Mouse (Mus musculus) activated CD4-positive, CD25-positive, alpha-beta regulatory T cell, adult 4 months (primary cell): Measurements from ENCODE around the gene Galns. TPM values are rescaled to one million over a fixed set of nuclear protein-coding genes. Genes with fewer than 3 reads are reported as not detected.
A peak's percentile ranks its signal among the peaks of the same experiment; 100 is the strongest.

Experiments used
- ATAC-seq: one replicate; pipeline ENCODE4 v1.8.0; 2017
- polyA plus RNA-seq, 2 experiments: library from polyadenylated mRNA; unstranded; fragments of 100-300 nt; shearing (Covaris generic); gene quantifications; one replicate each; pipeline ENCODE4 v1.2.1; 2017

The Galns gene
- polyA plus RNA-seq, 2 experiments from 2014 or later, result 9.8 to 10.5 TPM

- ATAC-seq, result no peak
Measured at GRCm38 (mm10) chr8:122564363-122565352, 46.6 kb downstream of the Galns start.

- peak; percentile 83 for ATAC-seq
Measured at GRCm38 (mm10) chr8:122561199-122561598, 50.1 kb downstream of the Galns start.

GRCm38 (mm10) chr8:122558671-122559349 lies 52.5 kb downstream of the Galns start:
- no peak for ATAC-seq

GRCm38 (mm10) chr8:122557248-122558038 lies 53.8 kb downstream of the Galns start:
- no peak for ATAC-seq

GRCm38 (mm10) chr8:122556030-122557009 lies 54.9 kb downstream of the Galns start:
- peak; percentile 88 for ATAC-seq

- ATAC-seq, result no peak
Measured at GRCm38 (mm10) chr8:122554786-122555185, 56.5 kb downstream of the Galns start.

GRCm38 (mm10) chr8:122551265-122552051 lies 59.8 kb downstream of the Galns start, which contains the start of gene Piezo1:
TSS of gene Piezo1 (minus strand) at chr8:122551329.
- ATAC-seq, result peak; percentile 44

GRCm38 (mm10) chr8:122550995-122551264 lies 60.3 kb downstream of the Galns start:
- no peak for ATAC-seq

- ATAC-seq, result peak; percentile 10
Measured at GRCm38 (mm10) chr8:122550234-122550994, 60.8 kb downstream of the Galns start.

- ATAC-seq, result peak; percentile 38
Measured at GRCm38 (mm10) chr8:122548891-122549439, 62.3 kb downstream of the Galns start.

GRCm38 (mm10) chr8:122548331-122548730 lies 62.9 kb downstream of the Galns start:
- no peak for ATAC-seq

GRCm38 (mm10) chr8:122547815-122548214 lies 63.4 kb downstream of the Galns start:
- peak; percentile 62 for ATAC-seq

- ATAC-seq, result no peak
Measured at GRCm38 (mm10) chr8:122546811-122547453, 64.3 kb downstream of the Galns start.

- ATAC-seq, result no peak
Measured at GRCm38 (mm10) chr8:122546066-122546755, 65.1 kb downstream of the Galns start.

- ATAC-seq, result no peak
Measured at GRCm38 (mm10) chr8:122544138-122544537, 67.1 kb downstream of the Galns start.

- ATAC-seq, result no peak
Measured at GRCm38 (mm10) chr8:122538310-122539076, 72.8 kb downstream of the Galns start.

- no peak for ATAC-seq
Measured at GRCm38 (mm10) chr8:122537812-122538211, 73.5 kb downstream of the Galns start.

GRCm38 (mm10) chr8:122537033-122537432 lies 74.2 kb downstream of the Galns start:
- ATAC-seq, result no peak
